ENCODE assay signal across 10 mouse cellular contexts in the genomic region with DNA sequence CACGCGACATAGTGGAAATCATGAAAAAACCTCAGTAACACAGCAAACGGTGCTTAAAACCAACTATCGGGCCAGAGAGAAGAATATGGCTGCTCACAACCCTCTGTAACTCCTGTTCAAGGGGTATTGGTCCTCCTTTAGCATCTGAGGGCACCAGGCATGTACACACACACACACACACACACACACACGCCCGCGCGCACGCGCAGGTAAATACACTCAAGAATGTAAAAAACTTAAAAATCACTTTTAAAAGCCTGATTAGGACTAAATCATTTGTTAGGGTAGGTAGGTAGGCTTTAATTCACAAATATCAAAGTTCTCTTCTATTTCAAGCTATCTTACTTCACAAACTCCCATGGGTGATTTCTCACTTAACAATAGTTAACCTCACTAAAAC. TPM values are rescaled to one million over a fixed set of nuclear protein-coding genes. Genes with fewer than 3 reads are reported as not detected.
DNase-seq lines count a peak whose midpoint lies in the region; ATAC-seq and TF ChIP-seq lines count a peak whose summit lies in the region.
"Had no signal": no experiment of that assay in that cellular context is flagged by ENCODE, and none has a peak within 500 bp of the region (broad histone marks: within the 10 kb centered on the region; RNA-seq: fewer than 3 reads in every experiment).

No protein-coding gene starts in this region.

- no peak for TF ChIP-seq POLR2A in kidney, adult 2 months (IDR thresholded peaks at IDR 0.05; ENCODE audit: low read depth, low read length)

- H3K9ac ChIP-seq in kidney, embryonic 15.5 days: peak overlapping the region; percentile 99
- H3K9ac ChIP-seq in embryonic facial prominence, embryonic 12.5 days: no peak overlapping the region
- peak overlapping the region; percentile 97; the same call in 1 of the 2 replicates for H3K9ac ChIP-seq in hindbrain, postnatal 0 days (replicated peaks; ENCODE audit: low read length)
- peak overlapping the region; percentile 92 for H3K9ac ChIP-seq in midbrain, embryonic 14.5 days (replicated peaks; ENCODE audit: low read length)

- DNase-seq in kidney, adult 2 months: no peak
- no peak for DNase-seq in hindbrain, postnatal 0 days (ENCODE audit: low spot score)
- no peak for DNase-seq in midbrain, embryonic 14.5 days
- no peak for DNase-seq in frontal cortex, postnatal 25 days (ENCODE audit: low spot score in 2 of 2)
- DNase-seq in urinary bladder, postnatal 36 days (ENCODE audit: low spot score in 2 of 2): no peak
- DNase-seq: gastrocnemius, postnatal 36 days; lung, postnatal 4 days had no signal

- WGBS in kidney, embryonic 15.5 days: 86% methylated on average over 10 of the region's 10 CpGs
- WGBS in kidney, adult 2 months: 82% methylated on average over 10 of the region's 10 CpGs
- 89% methylated on average over 10 of the region's 10 CpGs for WGBS in embryonic facial prominence, embryonic 12.5 days
- WGBS in hindbrain, postnatal 0 days: 90% methylated on average over 10 of the region's 10 CpGs
- WGBS in midbrain, embryonic 14.5 days: 90% methylated on average over 10 of the region's 10 CpGs

- no peak overlapping the region for H3K27ac ChIP-seq in kidney, embryonic 15.5 days
- H3K27ac ChIP-seq in kidney, adult 2 months (ENCODE audit: insufficient read depth, low read depth, low read length): no peak overlapping the region
- no peak overlapping the region for H3K27ac ChIP-seq in embryonic facial prominence, embryonic 12.5 days
- no peak overlapping the region for H3K27ac ChIP-seq in hindbrain, postnatal 0 days
- H3K27ac ChIP-seq in midbrain, embryonic 14.5 days (replicated peaks; ENCODE audit: low read depth, low read length): no peak overlapping the region

- peaks cover 30% of the 10 kb centered on the region for H3K4me1 ChIP-seq in kidney, embryonic 15.5 days
- peaks cover 11% of the 10 kb centered on the region; the same call in 1 of the 2 replicates for H3K4me1 ChIP-seq in kidney, adult 2 months (ENCODE audit: control insufficient read depth, insufficient read depth, low read length)
- H3K4me1 ChIP-seq in embryonic facial prominence, embryonic 12.5 days: peaks cover 21% of the 10 kb centered on the region
- 0 out of 2 replicates have a peak, but pooled peaks cover 12% of the 10 kb centered on the region for H3K4me1 ChIP-seq in hindbrain, postnatal 0 days (ENCODE audit: insufficient read depth, low read length)
- peaks cover 18% of the 10 kb centered on the region for H3K4me1 ChIP-seq in midbrain, embryonic 14.5 days (ENCODE audit: control insufficient read depth, insufficient read depth, low read length)

- H3K4me2 ChIP-seq in kidney, embryonic 15.5 days: peak overlapping the region; percentile 88
- peak overlapping the region; percentile 89 for H3K4me2 ChIP-seq in embryonic facial prominence, embryonic 12.5 days (replicated peaks)
- H3K4me2 ChIP-seq in hindbrain, postnatal 0 days (ENCODE audit: low read depth, low read length): peak overlapping the region; percentile 91
- peak overlapping the region; percentile 84 for H3K4me2 ChIP-seq in midbrain, embryonic 14.5 days (ENCODE audit: low read length)

- H3K36me3 ChIP-seq in kidney, embryonic 15.5 days: no peaks in the 10 kb centered on the region
- no peaks in the 10 kb centered on the region for H3K36me3 ChIP-seq in kidney, adult 2 months (ENCODE audit: control insufficient read depth, insufficient read depth, low read length)
- no peaks in the 10 kb centered on the region for H3K36me3 ChIP-seq in embryonic facial prominence, embryonic 12.5 days
- H3K36me3 ChIP-seq in hindbrain, postnatal 0 days (ENCODE audit: insufficient read depth, low read length): no peaks in the 10 kb centered on the region
- no peaks in the 10 kb centered on the region for H3K36me3 ChIP-seq in midbrain, embryonic 14.5 days (ENCODE audit: control insufficient read depth, insufficient read depth, low read length)

- H3K4me3 ChIP-seq in kidney, embryonic 15.5 days (replicated peaks): peak overlapping the region; percentile 100; the same call in 1 of the 2 replicates
- no peak overlapping the region for H3K4me3 ChIP-seq in kidney, adult 2 months (ENCODE audit: insufficient read depth, low read depth, low read length)
- H3K4me3 ChIP-seq in embryonic facial prominence, embryonic 12.5 days: peak overlapping the region; percentile 100; the same call in 1 of the 2 replicates
- H3K4me3 ChIP-seq in hindbrain, postnatal 0 days (ENCODE audit: low read length): peak overlapping the region; percentile 99
- no peak overlapping the region for H3K4me3 ChIP-seq in midbrain, embryonic 14.5 days (replicated peaks; ENCODE audit: low read depth, low read length)

- H3K27me3 ChIP-seq in kidney, embryonic 15.5 days: no peaks in the 10 kb centered on the region
- no peaks in the 10 kb centered on the region for H3K27me3 ChIP-seq in kidney, adult 2 months (replicated peaks; ENCODE audit: control insufficient read depth, insufficient read depth, low read length)
- no peaks in the 10 kb centered on the region for H3K27me3 ChIP-seq in embryonic facial prominence, embryonic 12.5 days
- no peaks in the 10 kb centered on the region for H3K27me3 ChIP-seq in hindbrain, postnatal 0 days (ENCODE audit: insufficient read depth, low read length)
- no peaks in the 10 kb centered on the region for H3K27me3 ChIP-seq in midbrain, embryonic 14.5 days (ENCODE audit: control insufficient read depth, insufficient read depth, low read length)

- no peak for ATAC-seq in kidney, embryonic 15.5 days (replicated peaks; ENCODE audit: low FRiP score)
- ATAC-seq in embryonic facial prominence, embryonic 12.5 days (ENCODE audit: insufficient number of reproducible peaks, insufficient read depth, low FRiP score, low TSS enrichment): no peak
- ATAC-seq in hindbrain, postnatal 0 days: no peak
- ATAC-seq in midbrain, embryonic 14.5 days (ENCODE audit: low FRiP score, low TSS enrichment): no peak
- no peak for ATAC-seq in CD4-positive, CD25-positive, alpha-beta regulatory T cell, adult 4 months

- TF ChIP-seq CTCF in kidney, adult 2 months (conservative IDR thresholded peaks at IDR 0.05; ENCODE audit: insufficient read depth, insufficient read length, low read depth, low read length): no peak
- TF ChIP-seq CTCF in hindbrain, postnatal 0 days (IDR thresholded peaks at IDR 0.05; ENCODE audit: low read depth): no peak

- no peaks in the 10 kb centered on the region for H3K9me3 ChIP-seq in kidney, embryonic 15.5 days (replicated peaks)
- H3K9me3 ChIP-seq in embryonic facial prominence, embryonic 12.5 days: no peaks in the 10 kb centered on the region
- no peaks in the 10 kb centered on the region for H3K9me3 ChIP-seq in hindbrain, postnatal 0 days (ENCODE audit: low read length)
- no peaks in the 10 kb centered on the region for H3K9me3 ChIP-seq in midbrain, embryonic 14.5 days (ENCODE audit: control insufficient read depth, low read length)

RNA-seq across cellular contexts. Expression of a gene that starts 1.8 kb away (rescaled TPM):
- polyA plus RNA-seq in kidney, embryonic 15.5 days (2015; fragmentation: Nextera tagmentation; extraction: Ambion mirVana): 92.0 and 98.4 TPM in 2 replicates
- polyA plus RNA-seq in kidney, adult 2 months (2012; rRNA removed): 34.1 and 42.6 TPM in 2 replicates
- polyA plus RNA-seq in embryonic facial prominence, embryonic 12.5 days (2016; fragmentation: Nextera tagmentation; extraction: Ambion mirVana): 115 and 118 TPM in 2 replicates
- 68.0 and 76.6 TPM in 2 replicates for total RNA-seq in hindbrain, postnatal 0 days (2014; rRNA removed)
- 139 and 159 TPM in 2 replicates for polyA plus RNA-seq in hindbrain, postnatal 0 days (2015; fragmentation: Nextera tagmentation; extraction: Ambion mirVana)
- polyA plus RNA-seq in midbrain, embryonic 14.5 days (2014; fragmentation: Nextera tagmentation; extraction: Ambion mirVana): 113 and 135 TPM in 2 replicates
- polyA plus RNA-seq in CD4-positive, CD25-positive, alpha-beta regulatory T cell, adult 4 months (2017; shearing (Covaris generic)): 10 to 100 TPM; 28.8 to 30.9 TPM

RNA-seq across cellular contexts. Expression of a gene that starts 58.6 kb away (rescaled TPM):
- 26.6 and 27.0 TPM in 2 replicates for polyA plus RNA-seq in kidney, embryonic 15.5 days (2015; fragmentation: Nextera tagmentation; extraction: Ambion mirVana)
- polyA plus RNA-seq in kidney, adult 2 months (2012; rRNA removed): 77.1 and 97.8 TPM in 2 replicates
- 29.6 and 30.0 TPM in 2 replicates for polyA plus RNA-seq in embryonic facial prominence, embryonic 12.5 days (2016; fragmentation: Nextera tagmentation; extraction: Ambion mirVana)
- 42.4 and 42.6 TPM in 2 replicates for total RNA-seq in hindbrain, postnatal 0 days (2014; rRNA removed)
- polyA plus RNA-seq in hindbrain, postnatal 0 days (2015; fragmentation: Nextera tagmentation; extraction: Ambion mirVana): 12.5 and 16.1 TPM in 2 replicates
- 15.2 and 20.9 TPM in 2 replicates for polyA plus RNA-seq in midbrain, embryonic 14.5 days (2014; fragmentation: Nextera tagmentation; extraction: Ambion mirVana)
- polyA plus RNA-seq in CD4-positive, CD25-positive, alpha-beta regulatory T cell, adult 4 months (2017; shearing (Covaris generic)): 10 to 100 TPM in 1 of 2 experiments, 1 to 10 TPM in 1; 8.5 to 17.5 TPM

Comparison
In these comparisons a context has a peak if more than half of its experiments do, and no peak if none do; other contexts are left out.
1. H3K4me3 ChIP-seq: peak in kidney, embryonic 15.5 days (single experiment), embryonic facial prominence, embryonic 12.5 days (single experiment) and hindbrain, postnatal 0 days (single experiment); none in kidney, adult 2 months (single experiment) and midbrain, embryonic 14.5 days (single experiment).
2. Peak in every context shown above with its lines, with median percentiles within 50 percentile points of each other: H3K4me2 ChIP-seq.